Mouse (Mus musculus) cerebellum, adult (tissue): ENCODE data around the gene Pogz.

ENCODE experiments used
- ATAC-seq: cut with Nextera tagmentation; 2 replicates; pipeline ENCODE4 v1.9.2; 2017; ENCODE audit warnings: mild to moderate bottlenecking, moderate library complexity, mixed read lengths; ENCODE audit not compliant: insufficient number of reproducible peaks, low FRiP score, low TSS enrichment

The Pogz gene

GRCm38 (mm10) chr3:94837183-94837890 is at the start of gene Pogz:
Gene Pogz, plus strand, starts transcription at chr3:94837567.
- ATAC-seq, result peak; percentile 92

DNA sequence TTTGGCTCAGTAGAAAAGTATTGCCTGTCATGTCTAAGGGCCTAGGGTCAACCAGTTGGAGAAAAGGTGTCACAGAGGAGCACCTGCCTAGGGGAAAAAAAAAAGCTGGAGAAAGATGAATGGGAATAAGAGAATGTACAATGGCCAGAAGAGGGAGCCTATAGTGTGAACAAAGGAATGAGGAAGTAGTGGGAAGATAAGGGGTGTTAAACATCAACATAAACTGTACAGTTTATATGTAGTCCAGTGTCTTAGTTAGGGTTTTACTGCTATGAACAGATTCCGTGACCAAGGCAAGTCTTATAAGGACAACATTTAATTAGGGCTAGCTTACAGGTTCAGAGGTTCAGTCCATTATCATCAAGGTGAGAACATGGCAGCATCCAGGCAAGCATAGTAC is 48.3 kb upstream of the Pogz start:
- ATAC-seq, result no peak

- no peak for ATAC-seq
Observed at GRCm38 (mm10) chr3:94789516-94789915, 47.9 kb upstream of the Pogz start.

- no peak for ATAC-seq
Observed at GRCm38 (mm10) chr3:94792258-94792657, 45.1 kb upstream of the Pogz start.

GRCm38 (mm10) chr3:94793672-94794071 is 43.7 kb upstream of the Pogz start:
- no peak for ATAC-seq

GRCm38 (mm10) chr3:94794359-94794758 is 43.0 kb upstream of the Pogz start:
- no peak for ATAC-seq

GRCm38 (mm10) chr3:94795596-94796140 is 41.7 kb upstream of the Pogz start:
- no peak for ATAC-seq

GRCm38 (mm10) chr3:94796181-94796580 is 41.2 kb upstream of the Pogz start:
- no peak for ATAC-seq

DNA sequence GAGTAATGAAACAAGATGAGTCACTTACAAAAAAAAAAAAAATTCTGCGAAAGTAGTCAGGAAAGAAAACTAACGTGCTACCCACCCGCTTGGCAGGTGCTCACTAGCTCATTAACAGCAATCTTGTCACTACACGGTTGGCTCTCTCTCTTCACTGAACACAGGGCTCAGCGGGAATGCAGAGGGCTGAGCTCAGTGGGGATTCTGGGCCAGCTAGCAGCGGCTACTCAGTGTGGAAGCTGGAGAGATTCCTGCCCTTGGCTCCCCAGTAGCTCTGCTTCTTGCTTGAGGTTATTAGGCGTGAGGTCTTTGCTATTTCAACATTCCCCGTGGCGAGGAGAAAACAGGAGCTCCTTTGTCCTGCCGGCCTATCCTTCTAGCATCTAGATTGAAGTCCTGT is 33.2 kb upstream of the Pogz start:
- ATAC-seq, result 0 out of 2 replicates have a peak, but pooled peaks have one; percentile 26

GRCm38 (mm10) chr3:94804976-94805375 is 32.4 kb upstream of the Pogz start:
- no peak for ATAC-seq

- ATAC-seq, result no peak
Observed at GRCm38 (mm10) chr3:94808296-94808695, 29.1 kb upstream of the Pogz start.

- no peak for ATAC-seq
Observed at GRCm38 (mm10) chr3:94811628-94812027, 25.7 kb upstream of the Pogz start.

DNA sequence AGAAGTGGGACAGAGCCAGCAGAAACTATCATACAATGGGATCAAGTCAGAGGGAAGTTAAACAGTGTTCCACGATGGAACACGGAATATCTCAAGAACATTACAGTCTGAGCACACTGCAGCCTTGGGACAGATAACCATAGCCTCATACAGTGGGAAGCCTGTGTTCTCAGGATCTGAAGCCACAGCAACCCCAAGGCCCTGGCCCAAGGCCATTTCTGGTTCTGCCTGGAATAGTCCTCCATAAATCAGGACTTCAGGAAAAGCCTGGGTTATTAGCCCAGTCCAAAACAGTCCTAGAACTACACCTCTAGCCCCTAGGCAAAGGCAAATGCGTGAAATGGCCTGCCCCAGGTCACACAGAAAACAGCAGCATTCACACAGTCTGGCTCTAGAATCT is 23.7 kb upstream of the Pogz start:
- no peak for ATAC-seq

- ATAC-seq, result no peak
Observed at GRCm38 (mm10) chr3:94814063-94814462, 23.3 kb upstream of the Pogz start.

DNA sequence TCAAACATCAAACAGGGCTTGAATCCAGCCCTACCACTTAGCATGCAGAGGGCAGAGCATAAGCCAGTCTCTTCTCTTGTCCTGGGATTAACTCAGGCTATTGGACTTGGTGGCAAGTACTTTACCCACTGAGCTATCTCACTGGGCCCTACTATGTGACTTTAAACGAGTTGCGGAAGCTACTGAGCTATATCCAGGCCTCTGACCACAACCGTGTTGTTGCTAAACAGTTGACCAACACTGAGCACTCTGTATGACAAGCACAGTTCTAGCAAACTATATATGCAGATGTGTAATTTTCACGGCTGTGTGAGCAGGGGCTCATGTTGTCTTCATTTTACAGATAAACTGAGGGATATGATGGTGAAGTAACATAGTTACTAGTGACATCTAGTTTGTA is 22.7 kb upstream of the Pogz start:
- ATAC-seq, result no peak

DNA sequence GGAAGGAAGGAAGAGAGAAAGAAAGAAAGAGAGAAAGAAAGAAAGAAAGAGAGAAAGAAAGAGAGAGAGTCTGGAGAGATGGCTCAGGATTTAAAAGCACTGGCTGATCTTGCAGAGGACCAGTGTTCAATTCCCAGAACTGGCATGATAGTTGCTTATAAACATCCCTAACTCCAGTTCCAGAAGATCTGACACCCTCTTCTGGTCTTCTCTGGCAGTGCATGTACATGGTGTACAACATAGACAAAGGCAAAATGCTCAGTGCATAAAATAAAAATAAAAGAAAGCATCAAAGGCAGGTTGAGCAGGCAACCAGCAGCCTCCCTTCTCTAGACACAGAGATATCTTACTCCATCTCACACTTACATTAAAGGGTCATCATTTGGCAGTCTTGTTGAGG is 21.8 kb upstream of the Pogz start:
- no peak for ATAC-seq

GRCm38 (mm10) chr3:94817731-94818130 is 19.6 kb upstream of the Pogz start:
- no peak for ATAC-seq

DNA sequence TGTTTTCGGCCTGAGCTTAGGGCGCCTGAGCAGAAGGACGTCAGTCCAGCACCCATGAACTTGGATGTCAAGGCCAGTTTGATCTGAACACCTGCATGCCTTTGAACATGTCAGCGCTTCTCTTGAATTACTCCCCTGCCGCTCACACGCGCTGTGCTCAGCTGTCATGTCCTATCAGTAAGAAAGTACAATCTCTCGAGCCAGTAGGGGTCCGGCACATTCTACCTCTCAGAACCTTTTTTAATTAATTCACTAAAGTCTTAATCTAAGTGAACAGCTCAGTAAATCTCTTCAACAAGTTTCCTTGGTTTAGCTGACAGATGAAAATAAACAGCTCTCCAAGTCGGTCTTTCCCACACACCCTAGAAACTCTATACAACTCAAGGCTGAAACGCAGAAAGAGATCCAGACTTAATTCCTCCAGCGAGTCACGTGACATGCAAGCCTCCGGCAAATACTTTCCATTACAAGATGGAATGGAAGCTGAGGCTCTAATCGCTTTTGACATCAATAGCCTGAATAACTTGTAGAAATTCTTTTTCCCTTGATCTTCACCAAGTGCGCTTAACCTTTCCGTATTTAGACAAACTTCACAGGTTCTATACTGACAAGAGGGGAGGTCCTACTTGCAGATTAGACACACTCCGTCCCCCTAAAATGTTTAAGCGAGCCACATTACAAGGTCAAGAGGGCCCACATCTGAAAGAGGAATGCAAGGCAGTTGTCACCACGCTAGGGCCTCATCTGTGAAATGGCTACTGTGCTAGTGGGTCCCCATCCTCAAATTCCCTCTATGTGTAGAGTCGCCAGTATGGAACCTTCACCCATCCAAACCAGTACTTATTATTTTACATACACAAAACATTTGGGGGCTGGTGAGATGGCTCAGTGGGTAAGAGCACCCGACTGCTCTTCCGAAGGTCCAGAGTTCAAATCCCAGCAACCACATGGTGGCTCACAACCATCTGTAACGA is 17.6 kb upstream of the Pogz start:
- no peak for ATAC-seq

DNA sequence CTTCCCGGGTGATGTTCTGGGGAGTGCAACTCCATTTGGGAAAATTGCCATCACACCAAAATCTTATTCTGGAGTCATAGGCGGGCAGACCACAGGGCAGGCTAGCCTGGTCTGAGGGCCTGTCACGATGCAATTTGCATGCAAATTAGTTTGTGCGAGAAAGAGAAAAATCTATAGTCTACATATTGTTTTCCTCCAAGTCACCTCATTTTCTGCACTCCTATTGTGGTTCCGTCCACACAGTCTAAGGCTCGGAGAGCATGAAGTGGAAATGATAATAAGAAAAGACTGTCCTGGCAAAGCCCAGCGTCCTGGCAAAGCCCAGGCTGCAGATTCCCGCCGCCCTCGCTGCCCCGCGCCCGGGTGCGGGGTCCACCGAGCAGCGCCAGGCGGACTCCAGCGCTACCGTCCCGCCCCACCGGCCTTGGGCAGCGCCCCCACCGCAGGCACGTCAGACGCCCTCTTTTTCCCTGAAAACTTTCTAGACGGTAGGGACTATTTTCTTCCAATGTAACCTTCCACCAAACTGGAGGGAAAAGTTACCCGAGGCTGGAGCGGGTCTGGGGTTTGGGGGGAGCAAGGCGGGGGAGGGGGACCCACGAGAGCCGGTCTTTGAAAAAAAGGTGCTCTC is 16.2 kb upstream of the Pogz start:
- ATAC-seq, result no peak

GRCm38 (mm10) chr3:94822082-94822481 is 15.3 kb upstream of the Pogz start:
- no peak for ATAC-seq

GRCm38 (mm10) chr3:94824110-94824509 is 13.3 kb upstream of the Pogz start:
- no peak for ATAC-seq
